Mouse (Mus musculus) heart, embryonic 12.5 days (tissue): ENCODE measurements around the gene Ccdc24. TPM values are rescaled to one million over a fixed set of nuclear protein-coding genes. Genes with fewer than 3 reads are reported as not detected.

Experiments used
- ATAC-seq: fragments of 200-750 bp; cut with Nextera tagmentation; 2 replicates; pipeline ENCODE4 v1.8.0; 2017; ENCODE audit warnings: moderate TSS enrichment, moderate library complexity; ENCODE audit not compliant: insufficient number of reproducible peaks, low FRiP score
- H3K27ac ChIP-seq: fragments of 300-500 bp; sonication (generic); 2 replicates; pipeline ENCODE4 v1.5.1; 2016; ENCODE audit warnings: mild to moderate bottlenecking, moderate library complexity; ENCODE audit not compliant: poor library complexity, severe bottlenecking
- H3K27me3 ChIP-seq: fragments of 300-500 bp; sonication (generic); replicated peaks from 2 replicates; pipeline ENCODE4 v1.6.1; 2016; ENCODE audit warnings: mild to moderate bottlenecking, moderate library complexity
- H3K36me3 ChIP-seq: fragments of 300-500 bp; sonication (generic); 2 replicates; pipeline ENCODE4 v1.6.1; 2016; ENCODE audit warnings: mild to moderate bottlenecking, moderate library complexity
- H3K4me1 ChIP-seq: fragments of 300-500 bp; sonication (generic); replicated peaks from 2 replicates; pipeline ENCODE4 v1.6.1; 2016; ENCODE audit warnings: mild to moderate bottlenecking
- H3K4me2 ChIP-seq: fragments of 300-500 bp; sonication (generic); 2 replicates; pipeline ENCODE4 v1.6.1; 2016; ENCODE audit warnings: mild to moderate bottlenecking, moderate library complexity
- H3K4me3 ChIP-seq: fragments of 300-500 bp; sonication (generic); 2 replicates; pipeline ENCODE4 v1.5.1; 2016; ENCODE audit warnings: mild to moderate bottlenecking
- H3K9ac ChIP-seq: fragments of 300-500 bp; sonication (generic); 2 replicates; pipeline ENCODE4 v1.6.1; 2016; ENCODE audit warnings: mild to moderate bottlenecking, moderate library complexity
- H3K9me3 ChIP-seq: fragments of 300-500 bp; sonication (generic); replicated peaks from 2 replicates; pipeline ENCODE4 v1.6.1; 2016; ENCODE audit warnings: mild to moderate bottlenecking, moderate library complexity
- WGBS: fragments of 180-500 bp; shearing (Covaris S2); methylation state at CpG from one replicate; pipeline ENCODE4 v1.1.7; 2016; 5-methylcytosine and 5-hydroxymethylcytosine counted together
- polyA plus RNA-seq: library from polyadenylated mRNA; unstranded; fragments of >200 nt; fragmentation: Nextera tagmentation; extraction: Ambion mirVana; gene quantifications from 2 replicates; pipeline ENCODE4 v1.2.1, GENCODE M21; 2016

Ccdc24 gene
- polyA plus RNA-seq, 1 experiment from 2014 or later = 0.74 TPM

DNA sequence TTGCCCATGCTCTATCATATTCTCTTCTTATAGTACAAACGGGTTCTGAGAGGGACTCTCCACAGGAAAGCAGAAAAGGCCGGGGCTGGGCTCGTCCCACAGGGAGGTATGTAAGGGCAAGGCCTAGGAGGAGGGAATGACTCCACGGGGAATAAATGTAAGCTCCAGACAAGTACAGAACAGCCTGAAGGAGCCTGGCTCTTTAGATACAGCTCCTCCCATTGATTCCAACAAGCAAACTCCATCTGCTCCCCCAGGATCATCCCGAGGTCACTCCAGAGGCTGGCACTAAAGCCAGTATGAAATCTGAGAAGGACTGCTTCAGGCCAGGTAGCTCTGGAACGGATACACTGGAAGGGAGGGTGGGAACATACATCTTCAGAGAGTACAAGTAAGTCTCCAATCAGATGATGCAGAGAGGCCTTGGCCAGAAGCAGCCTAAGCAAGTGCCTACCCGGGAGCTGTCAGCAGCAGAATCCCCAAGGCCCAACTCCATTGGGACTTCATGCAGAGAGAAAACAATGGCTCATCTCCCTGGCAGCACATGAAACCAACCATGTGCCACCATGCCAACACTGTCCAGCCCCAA is 40.4 kb upstream of the Ccdc24 start:
- Histone ChIP-seq H3K27me3 (no peaks in the 10 kb centered on the region), H3K36me3 (peaks cover 40% of the 10 kb centered on the region), H3K9ac (0 out of 2 replicates have a peak overlapping the region, but pooled peaks have one; percentile 13), H3K4me3 (peak overlapping the region; percentile 73; the same call in 1 of the 2 replicates), H3K4me1 (peaks cover 48% of the 10 kb centered on the region), H3K4me2 (peak overlapping the region; percentile 98), H3K9me3 (no peaks in the 10 kb centered on the region), H3K27ac (no peak overlapping the region)
- no peak for ATAC-seq
- WGBS = 64% methylated on average over 7 of the region's 7 CpGs

DNA sequence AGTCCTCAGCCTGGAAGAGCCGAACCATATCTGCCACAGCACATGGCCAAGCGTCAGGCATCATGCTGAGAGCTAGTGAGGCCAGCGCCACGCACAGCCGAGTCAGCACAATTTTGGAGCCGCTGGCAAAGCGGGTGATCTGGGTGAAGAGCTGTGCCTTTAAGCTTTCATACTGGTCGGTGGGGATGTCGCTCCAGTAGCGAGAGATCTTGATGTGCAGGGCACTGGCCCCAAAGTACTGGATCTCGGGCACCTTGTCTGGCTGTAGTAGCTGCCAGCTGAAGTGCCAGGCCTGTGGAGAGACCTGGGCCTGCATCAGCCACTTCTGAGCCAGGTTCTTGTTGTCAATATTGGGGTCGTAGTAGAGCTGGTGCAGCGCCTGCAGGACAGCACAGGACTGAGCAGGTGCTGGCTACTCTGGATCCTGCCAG is 39.8 kb upstream of the Ccdc24 start:
- Histone ChIP-seq H3K4me1 (peaks cover 41% of the 10 kb centered on the region), H3K4me2 (no peak overlapping the region), H3K4me3 (no peak overlapping the region), H3K36me3 (peaks cover 43% of the 10 kb centered on the region), H3K9ac (no peak overlapping the region), H3K27me3 (no peaks in the 10 kb centered on the region), H3K9me3 (no peaks in the 10 kb centered on the region), H3K27ac (no peak overlapping the region)
- ATAC-seq = no peak
- WGBS = 89% methylated on average over 13 of the region's 13 CpGs

DNA sequence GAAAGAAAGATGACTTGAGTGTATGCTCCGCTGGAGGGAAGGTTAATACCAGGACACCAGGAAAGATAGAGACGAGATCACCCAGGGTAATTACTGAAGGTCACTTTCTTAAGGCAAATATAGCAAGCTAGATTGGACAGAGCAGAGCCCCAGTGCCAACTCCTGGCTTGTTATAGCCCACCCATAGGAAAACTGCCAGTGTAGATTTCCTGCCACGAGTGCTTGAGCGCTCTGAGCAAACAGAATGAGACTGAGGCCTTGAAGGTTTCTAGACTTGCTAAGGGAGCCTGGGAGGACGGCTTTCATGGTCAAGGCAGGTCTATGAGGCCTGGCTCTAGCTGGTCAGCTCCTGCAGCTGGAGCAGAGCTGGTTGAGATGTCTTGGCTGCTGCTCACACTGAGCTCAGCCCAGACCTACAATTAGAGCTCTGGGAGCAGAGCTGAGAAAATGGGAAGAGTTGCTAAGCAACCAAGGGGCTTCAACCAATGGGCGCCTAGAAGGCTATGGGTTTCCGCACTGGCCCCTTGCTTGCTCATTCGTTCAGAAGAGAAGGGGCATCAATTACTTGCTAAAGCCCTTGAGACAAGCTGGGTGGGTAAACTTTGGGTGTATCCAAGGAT is 36.6 kb upstream of the Ccdc24 start:
- H3K4me3 ChIP-seq = no peak overlapping the region
- 79% methylated on average over 8 of the region's 8 CpGs for WGBS
- H3K4me1 ChIP-seq = peaks cover 28% of the 10 kb centered on the region
- H3K4me2 ChIP-seq = no peak overlapping the region
- H3K9ac ChIP-seq = no peak overlapping the region
- no peak for ATAC-seq
- no peak overlapping the region for H3K27ac ChIP-seq
- H3K36me3 ChIP-seq = peaks cover 63% of the 10 kb centered on the region
- no peaks in the 10 kb centered on the region for H3K27me3 ChIP-seq
- H3K9me3 ChIP-seq = no peaks in the 10 kb centered on the region

DNA sequence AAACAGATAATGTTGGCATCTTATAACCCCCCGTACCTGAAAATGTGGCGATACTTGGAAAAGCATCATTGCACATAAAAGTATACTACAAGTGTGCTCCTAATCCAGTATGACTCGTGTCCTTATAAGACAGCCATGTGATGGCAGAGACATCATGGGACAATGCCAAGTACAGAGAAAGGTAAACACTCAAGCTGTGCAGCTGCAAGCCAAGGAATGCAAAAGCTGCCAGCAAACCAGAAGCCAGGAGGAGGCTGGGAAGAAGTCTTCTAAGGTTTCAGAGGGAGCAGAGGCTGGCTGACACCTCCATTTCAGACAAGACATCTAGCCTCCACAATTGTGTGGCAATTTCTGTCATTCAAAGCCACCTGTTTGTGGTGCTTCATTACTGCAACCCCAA is 33.8 kb upstream of the Ccdc24 start:
- H3K4me2 ChIP-seq = no peak overlapping the region
- peaks cover 14% of the 10 kb centered on the region for H3K4me1 ChIP-seq
- peaks cover 78% of the 10 kb centered on the region for H3K36me3 ChIP-seq
- H3K9me3 ChIP-seq = no peaks in the 10 kb centered on the region
- H3K27me3 ChIP-seq = no peaks in the 10 kb centered on the region
- no peak overlapping the region for H3K27ac ChIP-seq
- ATAC-seq = no peak
- WGBS = 85% methylated on average over 3 of the region's 3 CpGs
- no peak overlapping the region for H3K4me3 ChIP-seq
- H3K9ac ChIP-seq = no peak overlapping the region

DNA sequence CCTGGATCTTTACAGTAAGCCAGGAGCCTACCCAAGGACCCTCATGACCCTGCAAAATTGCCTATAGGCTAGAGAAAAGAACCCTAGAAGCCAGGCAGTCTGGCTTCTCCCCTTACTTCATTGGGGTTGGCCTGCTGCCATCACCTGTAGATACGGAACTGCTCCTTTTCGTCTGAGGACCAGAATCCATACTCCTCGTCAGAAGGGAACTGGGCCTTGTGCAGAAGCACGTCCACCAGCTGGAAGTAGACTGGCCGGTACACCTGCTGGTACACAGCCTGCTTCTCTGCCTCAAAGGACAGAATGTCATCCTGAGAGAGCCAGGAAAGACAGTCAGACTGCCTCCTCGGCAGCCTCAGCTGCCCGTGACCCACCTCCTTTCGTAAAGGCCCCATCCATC is 32.4 kb upstream of the Ccdc24 start:
- H3K27ac ChIP-seq = no peak overlapping the region
- H3K27me3 ChIP-seq = no peaks in the 10 kb centered on the region
- H3K4me3 ChIP-seq = no peak overlapping the region
- H3K4me2 ChIP-seq = no peak overlapping the region
- H3K9me3 ChIP-seq = no peaks in the 10 kb centered on the region
- 88% methylated on average over 8 of the region's 8 CpGs for WGBS
- H3K36me3 ChIP-seq = peaks cover 80% of the 10 kb centered on the region
- ATAC-seq = no peak
- no peak overlapping the region for H3K9ac ChIP-seq
- peaks cover 12% of the 10 kb centered on the region for H3K4me1 ChIP-seq

GRCm38 (mm10) chr4:117904094-117904493 is 31.7 kb upstream of the Ccdc24 start:
- no peaks in the 10 kb centered on the region for H3K27me3 ChIP-seq
- 92% methylated on average over 10 of the region's 10 CpGs for WGBS

DNA sequence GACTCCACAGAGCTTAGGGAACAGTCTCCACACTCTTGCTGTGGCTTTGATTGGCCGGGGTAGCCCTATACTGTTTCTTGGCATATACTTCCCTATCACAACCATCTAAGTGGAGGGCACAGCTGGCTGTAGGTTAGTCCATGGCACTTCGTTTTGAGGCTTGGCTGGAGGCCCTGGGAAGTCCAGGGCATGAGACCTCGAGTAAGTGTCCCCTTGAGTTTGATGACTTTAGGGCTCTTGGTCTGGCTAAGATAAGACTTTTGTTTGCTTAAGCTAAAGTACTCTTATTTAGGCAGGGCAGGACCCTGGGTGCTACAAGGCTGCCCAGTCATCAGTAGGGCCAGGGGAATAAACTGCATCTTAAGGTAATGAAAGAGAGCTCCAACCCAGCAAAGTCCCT is 25.8 kb upstream of the Ccdc24 start:
- no peaks in the 10 kb centered on the region for H3K27me3 ChIP-seq
- no peak for ATAC-seq
- H3K9ac ChIP-seq = no peak overlapping the region
- no peak overlapping the region for H3K27ac ChIP-seq
- no peak overlapping the region for H3K4me2 ChIP-seq
- no peaks in the 10 kb centered on the region for H3K4me1 ChIP-seq
- 74% methylated on average over 3 of the region's 3 CpGs for WGBS
- H3K36me3 ChIP-seq = peaks cover 92% of the 10 kb centered on the region
- no peak overlapping the region for H3K4me3 ChIP-seq
- H3K9me3 ChIP-seq = no peaks in the 10 kb centered on the region

More at GRCm38 (mm10) chr4:117904094-117904493, 31.7 kb upstream of the Ccdc24 start:
- H3K9ac ChIP-seq = no peak overlapping the region
- peaks cover 8% of the 10 kb centered on the region for H3K4me1 ChIP-seq
- H3K9me3 ChIP-seq = no peaks in the 10 kb centered on the region
- no peak overlapping the region for H3K4me2 ChIP-seq
- H3K27ac ChIP-seq = no peak overlapping the region
- no peak overlapping the region for H3K4me3 ChIP-seq
- H3K36me3 ChIP-seq = peaks cover 81% of the 10 kb centered on the region
- ATAC-seq = no peak

GRCm38 (mm10) chr4:117896031-117896430 is 23.7 kb upstream of the Ccdc24 start:
- Histone ChIP-seq H3K4me1 (peaks cover 4% of the 10 kb centered on the region), H3K27ac (no peak overlapping the region), H3K4me2 (no peak overlapping the region), H3K9me3 (no peaks in the 10 kb centered on the region), H3K36me3 (peaks cover 71% of the 10 kb centered on the region), H3K4me3 (no peak overlapping the region), H3K27me3 (no peaks in the 10 kb centered on the region), H3K9ac (no peak overlapping the region)
- no peak for ATAC-seq
- WGBS = 88% methylated on average over 6 of the region's 6 CpGs

DNA sequence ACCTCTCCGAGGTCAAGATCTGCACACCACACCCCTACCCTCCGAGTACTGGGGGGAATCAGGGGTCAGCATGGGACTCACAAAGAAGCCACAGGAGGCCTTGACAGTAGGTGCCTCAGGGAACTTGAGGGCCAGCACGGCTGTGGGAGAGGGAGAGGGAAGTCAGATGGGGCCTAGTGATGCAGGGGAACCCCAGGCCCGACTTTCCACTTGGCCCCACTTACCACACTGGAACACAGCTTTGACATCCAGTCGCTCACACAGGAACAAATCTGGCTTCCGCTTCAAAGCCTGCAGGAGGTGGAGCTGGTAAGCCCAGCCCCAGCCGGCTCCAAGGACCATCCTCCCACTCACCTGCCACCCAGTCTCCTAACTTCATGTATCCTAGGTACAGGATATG is 23.0 kb upstream of the Ccdc24 start:
- no peak for ATAC-seq
- 80% methylated on average over 7 of the region's 7 CpGs for WGBS

GRCm38 (mm10) chr4:117894601-117895000 is 22.2 kb upstream of the Ccdc24 start:
- peaks cover 61% of the 10 kb centered on the region for H3K36me3 ChIP-seq
- H3K27me3 ChIP-seq = no peaks in the 10 kb centered on the region
- 81% methylated on average over 8 of the region's 8 CpGs for WGBS
- H3K4me1 ChIP-seq = peaks cover 8% of the 10 kb centered on the region
- H3K9me3 ChIP-seq = no peaks in the 10 kb centered on the region
- no peak for ATAC-seq
- no peak overlapping the region for H3K4me3 ChIP-seq
- H3K27ac ChIP-seq = no peak overlapping the region
- H3K9ac ChIP-seq = no peak overlapping the region
- no peak overlapping the region for H3K4me2 ChIP-seq

More for the DNA sequence above, 23.0 kb upstream of the Ccdc24 start:
- H3K27ac ChIP-seq = no peak overlapping the region
- H3K4me3 ChIP-seq = no peak overlapping the region
- H3K27me3 ChIP-seq = no peaks in the 10 kb centered on the region
- peaks cover 8% of the 10 kb centered on the region for H3K4me1 ChIP-seq
- H3K9ac ChIP-seq = no peak overlapping the region
- peaks cover 64% of the 10 kb centered on the region for H3K36me3 ChIP-seq
- no peak overlapping the region for H3K4me2 ChIP-seq
- H3K9me3 ChIP-seq = no peaks in the 10 kb centered on the region

DNA sequence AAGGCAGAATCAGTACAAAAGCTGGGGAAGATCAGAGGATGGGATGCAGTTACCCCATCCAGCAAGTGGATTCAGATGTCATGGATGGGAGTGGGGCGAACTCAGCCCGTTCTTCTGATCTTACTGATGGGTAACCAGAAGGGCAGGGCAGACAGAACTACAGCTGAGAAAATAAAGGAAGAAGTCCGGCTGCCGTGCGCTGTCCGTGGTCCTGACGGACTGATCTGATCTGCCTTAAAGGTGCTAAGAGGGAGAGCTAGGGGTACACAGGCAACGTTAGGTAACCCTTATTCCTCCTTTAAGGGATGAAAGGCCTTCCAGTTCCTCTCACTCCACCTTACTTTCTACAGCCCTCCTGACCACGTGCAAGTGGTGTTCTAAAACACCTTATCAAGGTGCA is 21.0 kb upstream of the Ccdc24 start:
- no peak overlapping the region for H3K27ac ChIP-seq
- H3K9ac ChIP-seq = no peak overlapping the region
- no peaks in the 10 kb centered on the region for H3K9me3 ChIP-seq
- WGBS = 21% methylated on average over 9 of the region's 9 CpGs
- no peak for ATAC-seq
- no peak overlapping the region for H3K4me2 ChIP-seq
- H3K4me3 ChIP-seq = no peak overlapping the region
- H3K27me3 ChIP-seq = no peaks in the 10 kb centered on the region
- peaks cover 56% of the 10 kb centered on the region for H3K36me3 ChIP-seq
- peaks cover 8% of the 10 kb centered on the region for H3K4me1 ChIP-seq
